Mouse (Mus musculus): Measurements from ENCODE around the gene Gria2. TPM values are rescaled to one million over a fixed set of nuclear protein-coding genes. Genes with fewer than 3 reads are reported as not detected.

Gria2 gene
- polyA plus RNA-seq, 1 experiment from 2014 or later: 14.6 TPM

- no peak overlapping the region for H3K4me2 ChIP-seq (ENCODE audit: low read depth, low read length, severe bottlenecking)
- H3K9me3 ChIP-seq (ENCODE audit: control insufficient read depth, low read length): no peaks in the 10 kb centered on the region
- H3K9ac ChIP-seq (ENCODE audit: low read length): no peak overlapping the region
- no peak for DNase-seq (ENCODE audit: low spot score)
- H3K27ac ChIP-seq (ENCODE audit: low read depth, low read length): no peak overlapping the region
- H3K36me3 ChIP-seq (ENCODE audit: control insufficient read depth, insufficient read depth, low read length): no peaks in the 10 kb centered on the region
- no peak overlapping the region for H3K4me3 ChIP-seq (ENCODE audit: low read depth, low read length)
- H3K27me3 ChIP-seq (ENCODE audit: control insufficient read depth, insufficient read depth, low read length): no peaks in the 10 kb centered on the region
- H3K4me1 ChIP-seq (replicated peaks; ENCODE audit: control insufficient read depth, insufficient read depth, low read length): no peaks in the 10 kb centered on the region
- 85% methylated on average over 5 of the region's 5 CpGs for WGBS
- no peak for ATAC-seq (replicated peaks; ENCODE audit: low FRiP score)
Observed at GRCm38 (mm10) chr3:80769506-80770235, 33.0 kb downstream of the Gria2 start.

DNA sequence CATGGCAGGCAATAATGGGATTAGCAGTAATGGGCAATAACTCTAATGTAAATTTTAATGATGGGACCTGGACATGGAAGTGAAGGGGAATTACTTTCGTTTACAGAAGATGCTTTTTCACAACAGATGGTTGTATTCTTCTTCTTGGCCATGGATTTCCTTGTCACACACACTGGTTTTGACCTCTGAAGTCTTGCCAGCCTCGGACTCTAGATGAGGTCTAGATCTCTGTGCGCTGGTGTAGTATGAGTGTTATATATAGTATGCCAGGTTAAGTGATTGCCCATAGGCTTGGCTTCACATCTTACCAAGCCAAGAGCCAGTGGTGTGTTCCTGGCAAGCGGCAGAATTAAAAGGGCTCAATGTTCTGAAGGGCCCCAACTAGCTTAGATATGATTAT, 43.7 kb downstream of the Gria2 start:
- no peak for ATAC-seq (replicated peaks; ENCODE audit: low FRiP score)
- 84% methylated on average over 4 of the region's 4 CpGs for WGBS
- H3K4me1 ChIP-seq (replicated peaks; ENCODE audit: control insufficient read depth, insufficient read depth, low read length): no peaks in the 10 kb centered on the region
- no peak for DNase-seq (ENCODE audit: low spot score)
- H3K4me3 ChIP-seq (ENCODE audit: low read depth, low read length): no peak overlapping the region
- H3K9ac ChIP-seq (ENCODE audit: low read length): no peak overlapping the region
- no peaks in the 10 kb centered on the region for H3K36me3 ChIP-seq (ENCODE audit: control insufficient read depth, insufficient read depth, low read length)
- H3K27me3 ChIP-seq (ENCODE audit: control insufficient read depth, insufficient read depth, low read length): no peaks in the 10 kb centered on the region
- H3K27ac ChIP-seq (ENCODE audit: low read depth, low read length): no peak overlapping the region
- no peak overlapping the region for H3K4me2 ChIP-seq (ENCODE audit: low read depth, low read length, severe bottlenecking)
- H3K9me3 ChIP-seq (ENCODE audit: control insufficient read depth, low read length): no peaks in the 10 kb centered on the region

- Histone ChIP-seq H3K4me3 (ENCODE audit: low read depth, low read length) (no peak overlapping the region), H3K27ac (ENCODE audit: low read depth, low read length) (no peak overlapping the region), H3K9me3 (ENCODE audit: control insufficient read depth, low read length) (no peaks in the 10 kb centered on the region), H3K27me3 (ENCODE audit: control insufficient read depth, insufficient read depth, low read length) (no peaks in the 10 kb centered on the region), H3K9ac (ENCODE audit: low read length) (no peak overlapping the region), H3K4me1 (replicated peaks; ENCODE audit: control insufficient read depth, insufficient read depth, low read length) (no peaks in the 10 kb centered on the region), H3K36me3 (ENCODE audit: control insufficient read depth, insufficient read depth, low read length) (no peaks in the 10 kb centered on the region), H3K4me2 (ENCODE audit: low read depth, low read length, severe bottlenecking) (no peak overlapping the region)
- WGBS: 85% methylated on average over 2 of the region's 2 CpGs
- DNase-seq (ENCODE audit: low spot score) (no peak), ATAC-seq (replicated peaks; ENCODE audit: low FRiP score) (no peak)
Observed at GRCm38 (mm10) chr3:80758363-80758762, 44.3 kb downstream of the Gria2 start.

DNA sequence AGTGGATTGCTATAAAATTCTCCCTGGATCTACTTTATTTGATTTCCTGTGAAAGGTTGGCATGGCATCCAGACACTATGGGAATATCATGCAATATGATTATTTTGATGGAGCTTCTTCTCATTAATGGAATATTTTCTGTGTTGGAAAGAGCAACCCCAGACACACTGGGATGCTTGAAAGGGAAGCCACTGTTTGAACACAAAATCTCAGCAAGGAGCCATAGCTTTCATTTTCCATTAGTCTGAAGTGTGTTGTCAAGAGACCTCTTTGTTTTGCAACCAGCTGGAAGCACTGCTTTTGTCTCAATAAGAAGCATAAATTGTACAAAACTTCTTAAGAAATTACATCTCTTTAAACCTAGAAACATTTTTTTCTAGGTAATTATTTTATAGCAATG, 51.8 kb downstream of the Gria2 start:
- Histone ChIP-seq H3K36me3 (ENCODE audit: control insufficient read depth, insufficient read depth, low read length) (no peaks in the 10 kb centered on the region), H3K9ac (ENCODE audit: low read length) (no peak overlapping the region), H3K4me1 (replicated peaks; ENCODE audit: control insufficient read depth, insufficient read depth, low read length) (no peaks in the 10 kb centered on the region), H3K9me3 (ENCODE audit: control insufficient read depth, low read length) (no peaks in the 10 kb centered on the region), H3K27ac (ENCODE audit: low read depth, low read length) (no peak overlapping the region), H3K4me2 (ENCODE audit: low read depth, low read length, severe bottlenecking) (no peak overlapping the region), H3K27me3 (ENCODE audit: control insufficient read depth, insufficient read depth, low read length) (no peaks in the 10 kb centered on the region), H3K4me3 (ENCODE audit: low read depth, low read length) (no peak overlapping the region)
- DNase-seq (ENCODE audit: low spot score) (no peak), ATAC-seq (replicated peaks; ENCODE audit: low FRiP score) (no peak)

GRCm38 (mm10) chr3:80725205-80725604, 77.4 kb downstream of the Gria2 start:
- WGBS: 70% methylated on average over 3 of the region's 3 CpGs
- no peak for ATAC-seq (replicated peaks; ENCODE audit: low FRiP score)

DNA sequence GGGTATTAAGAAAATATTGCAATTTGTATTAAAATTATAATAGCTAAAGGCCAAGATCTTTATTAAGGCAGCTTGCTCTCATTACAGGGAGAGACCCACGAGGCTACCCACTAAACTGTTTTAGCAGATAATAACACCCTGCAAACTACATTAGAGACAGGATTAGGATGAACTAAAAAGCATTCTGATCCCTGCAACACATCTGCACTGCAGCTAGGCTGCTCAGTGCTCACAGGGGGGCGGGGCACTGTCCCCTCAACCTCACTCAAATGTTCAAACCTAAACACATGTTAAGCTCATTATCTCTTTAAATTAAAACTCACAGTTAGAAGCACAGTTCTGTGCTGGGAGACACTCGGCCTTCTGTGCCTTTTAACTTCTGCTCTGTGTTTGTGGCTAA, 89.5 kb downstream of the Gria2 start:
- no peak overlapping the region for H3K4me3 ChIP-seq (ENCODE audit: low read depth, low read length)
- H3K4me2 ChIP-seq (ENCODE audit: low read depth, low read length, severe bottlenecking): no peak overlapping the region
- ATAC-seq (replicated peaks; ENCODE audit: low FRiP score) (0 out of 2 replicates have a peak, but pooled peaks have one; percentile 30), DNase-seq (ENCODE audit: low spot score) (no peak)
- no peak overlapping the region for H3K9ac ChIP-seq (ENCODE audit: low read length)
- H3K27ac ChIP-seq (ENCODE audit: low read depth, low read length): no peak overlapping the region
- no peaks in the 10 kb centered on the region for H3K9me3 ChIP-seq (ENCODE audit: control insufficient read depth, low read length)
- H3K27me3 ChIP-seq (ENCODE audit: control insufficient read depth, insufficient read depth, low read length): no peaks in the 10 kb centered on the region
- H3K36me3 ChIP-seq (ENCODE audit: control insufficient read depth, insufficient read depth, low read length): no peaks in the 10 kb centered on the region
- H3K4me1 ChIP-seq (replicated peaks; ENCODE audit: control insufficient read depth, insufficient read depth, low read length): 0 out of 2 replicates have a peak, but pooled peaks cover 2% of the 10 kb centered on the region
- 40% methylated on average over 3 of the region's 3 CpGs for WGBS

More at GRCm38 (mm10) chr3:80725205-80725604, 77.4 kb downstream of the Gria2 start:
- DNase-seq (ENCODE audit: low spot score): no peak
- Histone ChIP-seq H3K36me3 (ENCODE audit: control insufficient read depth, insufficient read depth, low read length) (no peaks in the 10 kb centered on the region), H3K4me2 (ENCODE audit: low read depth, low read length, severe bottlenecking) (no peak overlapping the region), H3K27ac (ENCODE audit: low read depth, low read length) (no peak overlapping the region), H3K27me3 (ENCODE audit: control insufficient read depth, insufficient read depth, low read length) (no peaks in the 10 kb centered on the region), H3K4me3 (ENCODE audit: low read depth, low read length) (no peak overlapping the region), H3K4me1 (replicated peaks; ENCODE audit: control insufficient read depth, insufficient read depth, low read length) (no peaks in the 10 kb centered on the region), H3K9me3 (ENCODE audit: control insufficient read depth, low read length) (no peaks in the 10 kb centered on the region), H3K9ac (ENCODE audit: low read length) (no peak overlapping the region)

- no peak for DNase-seq (ENCODE audit: low spot score)
- 0 out of 2 replicates have a peak, but pooled peaks cover 2% of the 10 kb centered on the region for H3K4me1 ChIP-seq (replicated peaks; ENCODE audit: control insufficient read depth, insufficient read depth, low read length)
- H3K4me3 ChIP-seq (ENCODE audit: low read depth, low read length): no peak overlapping the region
- H3K36me3 ChIP-seq (ENCODE audit: control insufficient read depth, insufficient read depth, low read length): no peaks in the 10 kb centered on the region
- ATAC-seq (replicated peaks; ENCODE audit: low FRiP score): no peak
- no peaks in the 10 kb centered on the region for H3K9me3 ChIP-seq (ENCODE audit: control insufficient read depth, low read length)
- no peaks in the 10 kb centered on the region for H3K27me3 ChIP-seq (ENCODE audit: control insufficient read depth, insufficient read depth, low read length)
- H3K9ac ChIP-seq (ENCODE audit: low read length): no peak overlapping the region
- H3K27ac ChIP-seq (ENCODE audit: low read depth, low read length): no peak overlapping the region
- no peak overlapping the region for H3K4me2 ChIP-seq (ENCODE audit: low read depth, low read length, severe bottlenecking)
Observed at GRCm38 (mm10) chr3:80708992-80709391, 93.6 kb downstream of the Gria2 start.

- Histone ChIP-seq H3K4me1 (replicated peaks; ENCODE audit: control insufficient read depth, insufficient read depth, low read length) (no peaks in the 10 kb centered on the region), H3K36me3 (ENCODE audit: control insufficient read depth, insufficient read depth, low read length) (no peaks in the 10 kb centered on the region), H3K27ac (ENCODE audit: low read depth, low read length) (no peak overlapping the region), H3K9ac (ENCODE audit: low read length) (no peak overlapping the region), H3K9me3 (ENCODE audit: control insufficient read depth, low read length) (no peaks in the 10 kb centered on the region), H3K4me3 (ENCODE audit: low read depth, low read length) (no peak overlapping the region), H3K4me2 (ENCODE audit: low read depth, low read length, severe bottlenecking) (no peak overlapping the region), H3K27me3 (ENCODE audit: control insufficient read depth, insufficient read depth, low read length) (no peaks in the 10 kb centered on the region)
- no peak for ATAC-seq (replicated peaks; ENCODE audit: low FRiP score)
- WGBS: 94% methylated on average over 3 of the region's 3 CpGs
- DNase-seq (ENCODE audit: low spot score): no peak
Observed at GRCm38 (mm10) chr3:80702173-80702572, 100.5 kb downstream of the Gria2 start.

- DNase-seq (ENCODE audit: low spot score): no peak
- H3K4me3 ChIP-seq (ENCODE audit: low read depth, low read length): no peak overlapping the region
- no peaks in the 10 kb centered on the region; the same call in 1 of the 2 replicates for H3K27me3 ChIP-seq (ENCODE audit: control insufficient read depth, insufficient read depth, low read length)
- no peak overlapping the region for H3K9ac ChIP-seq (ENCODE audit: low read length)
- ATAC-seq (replicated peaks; ENCODE audit: low FRiP score): no peak
- H3K27ac ChIP-seq (ENCODE audit: low read depth, low read length): no peak overlapping the region
- no peaks in the 10 kb centered on the region for H3K9me3 ChIP-seq (ENCODE audit: control insufficient read depth, low read length)
- WGBS: 84% methylated on average over 4 of the region's 4 CpGs
- H3K4me1 ChIP-seq (replicated peaks; ENCODE audit: control insufficient read depth, insufficient read depth, low read length): no peaks in the 10 kb centered on the region; the same call in 1 of the 2 replicates
- H3K36me3 ChIP-seq (ENCODE audit: control insufficient read depth, insufficient read depth, low read length): no peaks in the 10 kb centered on the region
- no peak overlapping the region for H3K4me2 ChIP-seq (ENCODE audit: low read depth, low read length, severe bottlenecking)
Observed at GRCm38 (mm10) chr3:80697523-80697922, 105.1 kb downstream of the Gria2 start.
